Mouse (Mus musculus): ENCODE results near the gene Wdr18.
A peak's percentile ranks its signal among the peaks of the same experiment; 100 is the strongest.
"Not testable (repeated sequence)": the region's sequence is repeated elsewhere in the genome, so short reads cannot be mapped to it uniquely, and the experiment has no call there.

Wdr18 gene

DNA sequence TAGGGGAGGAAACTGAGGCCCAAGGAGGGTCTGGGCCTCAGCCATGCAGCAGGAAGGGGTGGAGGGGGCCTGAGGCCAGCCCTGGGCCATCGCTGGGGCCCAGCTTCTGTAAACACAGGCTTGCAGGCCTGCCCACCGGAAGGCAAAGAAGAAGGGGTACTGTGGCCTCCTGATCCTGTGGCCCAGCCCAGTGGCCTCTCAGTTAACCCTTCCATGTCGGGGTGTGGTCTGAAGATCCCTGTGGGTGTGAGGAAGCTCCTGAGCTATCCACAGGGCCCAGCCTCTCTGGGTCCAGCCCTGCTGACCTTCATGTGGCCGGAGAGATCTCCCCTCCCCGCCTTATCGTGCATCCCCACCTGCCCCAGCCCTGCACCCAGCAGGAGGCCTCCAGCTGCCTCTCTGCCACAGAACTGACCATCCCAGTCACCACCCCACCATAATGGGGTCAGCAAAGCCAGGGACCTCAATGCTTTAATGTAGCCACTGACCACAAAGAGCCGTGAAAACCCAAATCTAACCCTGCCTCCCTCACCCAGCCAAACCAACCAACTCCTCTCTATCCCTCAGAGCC, 13.1 kb upstream of the Wdr18 start:
- DNase-seq (ENCODE audit: low read depth, low spot score) = no peak

DNA sequence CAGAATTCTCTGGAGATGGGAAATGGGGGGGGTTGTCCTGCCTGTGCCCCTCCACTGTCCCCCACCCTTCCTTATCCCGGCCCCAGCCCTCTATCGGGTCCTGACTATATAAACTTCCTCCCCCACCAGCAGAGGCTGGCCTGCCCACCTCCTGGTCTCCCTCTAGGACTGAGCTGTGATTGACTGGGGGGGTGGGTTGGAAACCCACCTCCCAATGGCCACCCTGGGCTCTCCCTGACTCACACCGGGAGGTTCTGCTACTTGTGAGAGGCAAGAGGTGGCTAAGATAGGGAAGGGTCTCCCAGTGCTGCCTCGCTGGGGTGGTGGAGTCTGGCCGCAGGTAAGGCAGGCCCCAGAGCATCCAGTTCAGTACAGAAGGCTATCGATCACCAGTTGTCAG, 12.4 kb upstream of the Wdr18 start:
- no peak for DNase-seq (ENCODE audit: low read depth, low spot score)

DNA sequence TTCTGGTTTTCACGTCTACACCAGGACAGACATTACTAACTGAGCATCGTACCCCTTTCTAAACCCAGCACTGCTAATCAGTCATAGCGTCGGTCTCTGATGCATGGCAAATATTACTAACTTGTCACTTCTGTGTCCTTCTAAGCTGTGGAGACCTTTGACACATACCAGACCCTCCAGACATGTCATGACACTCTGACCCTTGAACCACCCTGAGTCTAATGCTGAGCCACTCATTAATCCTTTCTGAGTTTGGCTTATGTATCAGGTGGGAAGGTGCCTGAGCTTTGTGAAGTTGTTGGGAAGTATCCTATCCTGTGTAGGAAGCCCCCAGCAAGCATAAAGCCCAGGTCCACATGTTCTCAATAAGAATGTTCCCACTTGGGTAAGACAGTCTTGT, 10.1 kb upstream of the Wdr18 start:
- DNase-seq (ENCODE audit: low read depth, low spot score) = no peak

DNA sequence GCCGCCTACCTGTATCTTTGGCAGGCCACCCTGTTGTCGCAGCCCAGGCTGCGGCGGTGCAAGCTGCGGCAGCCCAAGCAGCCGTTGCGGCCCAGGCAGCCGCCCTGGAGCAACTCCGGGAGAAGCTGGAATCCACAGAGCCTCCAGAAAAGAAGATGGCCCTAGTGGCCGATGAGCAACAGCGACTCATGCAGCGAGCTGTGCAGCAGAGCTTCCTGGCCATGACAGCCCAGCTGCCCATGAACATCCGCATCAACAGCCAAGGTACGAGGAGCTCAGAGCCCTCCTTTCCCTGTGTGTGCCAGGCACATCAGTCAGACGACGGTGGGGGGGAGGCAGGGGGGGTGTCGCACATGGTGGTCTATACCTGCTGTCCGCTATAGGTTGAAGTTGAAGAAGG, 9.3 kb upstream of the Wdr18 start:
- DNase-seq (ENCODE audit: low read depth, low spot score) = no peak

DNA sequence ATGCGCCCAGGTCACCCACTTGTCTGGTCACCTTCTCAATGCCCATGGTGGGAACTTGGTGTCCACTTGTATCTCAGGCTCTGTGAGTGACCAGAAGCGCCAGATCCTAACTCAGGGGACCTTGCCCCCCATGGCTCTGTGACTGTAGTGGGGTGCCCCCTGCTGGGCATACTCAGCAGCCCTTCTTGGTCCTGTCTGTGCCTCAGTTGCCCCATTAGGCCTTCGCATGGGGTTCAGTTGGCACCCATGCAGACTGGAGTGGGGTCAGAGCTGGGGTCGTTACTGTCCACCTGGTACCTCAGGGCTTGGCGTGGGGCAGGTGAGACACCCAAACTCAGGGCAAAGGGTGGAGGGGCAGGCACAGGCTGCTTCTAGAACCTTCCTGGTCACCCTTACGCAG, 6.0 kb upstream of the Wdr18 start:
- peak; percentile 61 for DNase-seq (ENCODE audit: low read depth, low spot score)

GRCm38 (mm10) chr10:79955691-79956090, 4.3 kb upstream of the Wdr18 start:
- DNase-seq (ENCODE audit: low read depth, low spot score) = no peak

GRCm38 (mm10) chr10:79956643-79957154, 3.3 kb upstream of the Wdr18 start:
- no peak for DNase-seq (ENCODE audit: low read depth, low spot score)

DNA sequence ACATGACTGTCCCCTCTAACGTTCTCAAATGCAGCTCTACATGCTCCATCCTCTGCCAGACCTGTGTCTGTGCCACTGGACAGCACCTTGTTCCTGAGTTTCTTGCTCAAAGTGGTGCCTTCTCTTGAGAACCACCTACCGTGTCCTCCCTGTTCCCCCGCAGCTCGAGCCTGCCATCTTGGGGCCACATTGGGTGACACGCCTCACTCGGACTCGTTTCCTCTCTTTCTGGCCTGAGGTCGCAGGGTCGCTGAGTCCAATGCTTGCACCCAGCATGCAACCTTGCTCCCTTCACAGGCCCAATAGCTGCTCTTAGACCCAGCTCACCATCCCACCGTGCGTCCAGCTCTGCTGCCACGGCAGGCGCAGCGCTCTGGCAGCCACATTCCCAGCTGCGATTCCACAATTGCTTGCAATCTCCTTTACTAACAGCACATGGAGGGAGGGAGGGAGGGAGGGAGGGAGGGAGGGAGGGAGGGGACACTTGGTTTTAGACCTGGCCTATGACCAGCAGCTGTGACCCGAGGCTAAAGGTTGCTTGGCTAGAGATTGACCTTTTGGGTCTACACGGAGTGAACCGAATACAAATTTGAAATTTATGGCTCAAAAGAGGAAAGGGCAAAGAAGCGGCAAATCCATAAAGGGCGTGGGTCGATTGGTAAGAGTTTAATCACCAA, 1.7 kb upstream of the Wdr18 start:
- peak; percentile 85 for DNase-seq (ENCODE audit: low read depth, low spot score)

- not testable (repeated sequence) for DNase-seq (ENCODE audit: low read depth, low spot score)
Observed at GRCm38 (mm10) chr10:79959412-79959811, 540 bp upstream of the Wdr18 start.

DNA sequence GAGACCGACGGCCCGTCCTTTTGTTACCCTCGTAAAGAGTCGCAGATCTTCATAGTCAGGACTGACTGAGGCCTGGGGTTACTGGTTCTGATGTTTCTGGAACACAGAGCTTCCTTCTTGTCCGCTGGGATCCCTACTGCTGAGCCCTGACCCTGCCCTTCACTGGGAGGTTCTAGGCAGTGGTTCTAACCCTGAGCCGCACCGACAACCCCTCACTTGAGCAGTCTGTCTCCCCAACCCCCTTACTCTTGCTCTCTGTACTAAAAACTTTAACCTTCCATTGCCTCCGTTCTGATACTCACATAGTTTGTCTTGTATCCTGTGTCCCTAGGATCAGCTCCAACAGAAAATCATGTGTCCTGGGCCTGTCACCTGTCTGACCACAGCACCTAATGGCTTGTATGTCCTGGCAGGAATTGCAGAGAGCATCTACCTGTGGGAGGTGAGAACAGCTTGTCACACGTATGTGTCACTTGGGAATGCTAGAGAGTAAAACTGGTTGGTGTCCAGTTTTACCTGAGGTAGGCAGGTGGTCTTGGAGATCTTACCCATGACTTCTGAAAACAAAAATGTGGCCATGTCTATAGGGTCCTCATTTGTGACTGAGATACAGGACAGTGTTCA, 831 bp downstream of the Wdr18 start:
- DNase-seq (ENCODE audit: low read depth, low spot score) = no peak

- no peak for DNase-seq (ENCODE audit: low read depth, low spot score)
Observed at GRCm38 (mm10) chr10:79964727-79965126, 4.8 kb downstream of the Wdr18 start.

DNA sequence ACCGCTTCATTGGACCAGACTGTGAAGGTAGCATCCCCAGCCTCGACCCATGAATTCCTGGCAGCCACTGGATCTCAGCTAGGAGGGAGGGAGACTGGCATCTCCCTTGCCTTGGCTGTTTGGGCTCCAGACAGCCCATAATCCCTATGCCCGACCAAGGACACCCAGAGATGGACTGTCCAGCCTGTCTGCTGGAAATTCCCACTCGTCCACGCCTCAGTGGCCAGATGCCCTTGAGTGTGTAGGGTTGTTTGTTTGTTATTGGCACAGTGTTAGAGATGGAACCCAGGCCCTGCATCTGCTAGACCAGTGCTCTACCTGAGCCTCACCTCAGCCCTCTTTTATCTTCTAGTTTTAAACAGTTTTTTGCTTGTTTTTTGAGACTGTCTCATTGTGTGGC, 5.4 kb downstream of the Wdr18 start:
- DNase-seq (ENCODE audit: low read depth, low spot score) = no peak

DNA sequence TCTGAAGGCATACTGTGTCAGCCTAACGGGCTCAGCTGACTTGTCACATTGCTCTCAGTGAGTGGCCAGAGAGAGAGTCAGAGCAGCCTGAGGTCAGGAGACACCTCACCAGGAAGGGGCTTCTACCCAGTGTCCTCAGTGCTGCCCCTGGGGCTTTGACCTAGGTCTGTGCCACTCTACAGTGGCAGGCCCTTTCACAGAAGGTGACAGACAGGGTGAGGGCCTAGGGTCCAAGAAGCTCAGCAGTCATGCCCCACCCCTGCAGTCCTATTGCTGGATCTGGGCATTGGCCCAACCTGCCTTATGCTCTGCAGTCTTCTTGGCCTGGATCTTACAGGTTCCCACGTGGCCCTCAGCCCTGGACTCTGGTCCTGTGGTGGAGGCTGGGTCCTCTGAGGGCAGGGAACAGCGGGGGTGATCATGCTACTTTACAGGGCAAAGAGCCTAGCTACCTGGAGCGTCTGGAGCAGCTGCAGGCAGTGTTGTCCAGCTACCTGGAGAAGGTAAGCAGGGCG, 7.0 kb downstream of the Wdr18 start:
- DNase-seq (ENCODE audit: low read depth, low spot score) = no peak

GRCm38 (mm10) chr10:79968181-79968580, 8.2 kb downstream of the Wdr18 start:
- DNase-seq (ENCODE audit: low read depth, low spot score) = no peak

DNA sequence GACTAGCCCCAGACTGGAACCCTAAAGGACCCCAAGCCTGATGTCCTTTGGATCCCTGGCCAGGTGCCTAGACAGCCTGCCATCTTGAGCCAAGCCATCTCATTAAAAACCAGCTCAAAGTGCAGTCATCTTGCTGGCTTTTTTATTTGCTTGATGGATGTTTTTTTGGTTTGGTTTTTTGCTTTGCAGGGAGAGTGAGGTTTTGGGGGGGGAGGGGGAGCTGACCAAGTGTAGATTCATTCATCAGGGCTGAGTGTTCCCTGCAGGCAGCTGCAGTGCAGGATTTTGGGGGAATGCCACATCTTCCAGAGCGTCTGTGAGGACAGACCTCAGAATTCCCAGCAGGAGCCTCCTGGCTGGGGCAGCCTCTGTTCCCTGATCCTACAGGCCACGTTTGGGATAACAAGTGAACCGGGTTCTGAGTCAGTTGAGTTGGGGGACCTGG, 9.2 kb downstream of the Wdr18 start:
- no peak for DNase-seq (ENCODE audit: low read depth, low spot score)

DNA sequence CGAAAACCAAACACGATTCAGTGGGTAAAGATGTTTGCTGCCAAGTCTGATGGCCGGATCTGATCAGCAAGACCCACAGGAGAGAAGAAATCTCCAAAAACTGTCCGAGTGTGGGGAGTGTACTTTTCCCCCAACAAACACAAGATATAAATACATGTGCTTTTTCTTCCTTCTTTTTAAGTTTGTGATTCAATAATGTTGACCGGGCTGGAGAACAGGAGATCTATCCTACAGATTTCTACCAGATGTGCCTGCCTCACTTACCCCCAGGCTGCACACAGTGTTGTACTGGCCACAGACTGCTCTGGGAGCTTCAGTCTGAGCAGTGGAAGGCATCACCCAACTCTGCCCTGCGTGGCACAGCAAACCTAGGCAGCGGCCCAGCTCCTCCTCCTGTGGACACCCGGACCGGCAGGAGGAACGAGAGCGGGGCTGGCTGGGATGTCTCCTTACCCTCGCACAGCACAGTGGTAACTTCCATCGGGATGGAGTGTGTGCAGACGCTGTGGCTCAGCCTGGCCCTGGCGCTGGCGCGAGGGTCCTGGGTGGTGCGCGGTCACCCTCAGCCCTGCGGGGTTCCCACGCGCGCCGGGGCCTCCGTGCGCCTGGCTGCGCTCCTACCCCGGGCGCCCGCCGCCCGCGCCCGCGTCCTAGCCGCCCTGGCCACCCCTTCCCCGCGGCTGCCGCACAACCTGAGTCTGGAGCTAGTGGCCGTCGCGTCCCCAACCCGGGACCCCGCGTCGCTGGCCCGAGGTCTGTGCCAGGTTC, 10.6 kb downstream of the Wdr18 start, which contains the start of gene Grin3b:
Grin3b (plus strand) TSS at position 301 of the 768 bp plus-strand sequence.
- DNase-seq (ENCODE audit: low read depth, low spot score) = no peak

GRCm38 (mm10) chr10:79971183-79971497, 11.2 kb downstream of the Wdr18 start:
- DNase-seq (ENCODE audit: low read depth, low spot score) = no peak

DNA sequence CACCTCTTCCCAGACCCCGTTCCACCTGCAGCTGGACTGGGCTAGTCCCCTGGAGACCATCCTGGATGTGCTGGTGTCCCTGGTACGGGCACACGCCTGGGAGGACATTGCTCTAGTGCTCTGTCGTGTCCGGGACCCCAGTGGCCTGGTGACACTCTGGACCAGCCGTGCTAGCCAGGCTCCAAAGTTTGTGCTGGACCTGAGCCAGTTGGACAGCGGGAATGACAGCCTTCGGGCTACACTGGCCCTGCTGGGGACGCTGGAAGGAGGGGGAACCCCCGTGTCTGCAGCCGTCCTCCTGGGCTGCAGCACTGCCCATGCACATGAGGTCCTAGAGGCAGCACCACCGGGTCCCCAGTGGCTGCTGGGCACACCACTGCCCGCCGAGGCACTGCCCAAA, 12.9 kb downstream of the Wdr18 start:
- DNase-seq (ENCODE audit: low read depth, low spot score) = no peak

GRCm38 (mm10) chr10:79974087-79974486, 14.1 kb downstream of the Wdr18 start:
- no peak for DNase-seq (ENCODE audit: low read depth, low spot score)

- no peak for DNase-seq (ENCODE audit: low read depth, low spot score)
Observed at GRCm38 (mm10) chr10:79974668-79975067, 14.7 kb downstream of the Wdr18 start.

DNA sequence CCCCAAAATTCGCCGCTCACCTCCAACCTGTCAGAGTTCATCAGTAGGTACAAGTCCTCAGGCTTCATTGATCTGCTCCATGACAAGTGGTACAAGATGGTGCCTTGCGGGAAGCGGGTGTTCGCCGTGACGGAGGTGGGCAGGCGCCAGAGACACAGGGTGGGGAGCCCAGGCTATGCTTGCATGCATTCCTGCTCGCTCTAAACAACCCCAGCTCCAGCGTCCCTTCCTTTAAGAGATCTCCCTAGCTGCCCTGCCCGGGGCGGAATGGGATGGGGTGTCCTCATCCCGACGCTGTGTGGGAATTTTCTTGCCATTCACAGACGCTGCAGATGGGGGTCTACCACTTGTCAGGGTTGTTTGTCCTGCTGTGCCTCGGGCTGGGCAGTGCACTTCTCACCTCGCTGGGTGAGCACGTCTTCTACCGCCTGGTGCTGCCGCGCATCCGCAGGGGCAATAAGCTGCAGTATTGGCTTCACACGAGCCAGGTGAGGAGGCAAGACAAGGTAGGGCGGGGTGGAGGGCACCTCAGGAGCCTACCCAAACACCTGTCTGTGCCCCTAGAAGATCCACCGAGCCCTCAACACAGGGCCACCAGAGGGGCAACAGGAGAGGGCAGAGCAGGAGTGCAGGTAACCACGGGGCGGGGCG, 16.2 kb downstream of the Wdr18 start:
- DNase-seq (ENCODE audit: low read depth, low spot score) = no peak

GRCm38 (mm10) chr10:79976722-79977107, 16.8 kb downstream of the Wdr18 start:
- no peak for DNase-seq (ENCODE audit: low read depth, low spot score)
